Mouse (Mus musculus) left cerebral cortex, adult 9 months (tissue): Measurements from ENCODE around the gene Otoa.
A peak's percentile ranks its signal among the peaks of the same experiment; 100 is the strongest.

ENCODE experiments used
- DNase-seq, 2 experiments: peaks; one replicate each; pipeline ENCODE4 v3.0.0; 2022; ENCODE audit warnings: low spot score in 2 of 2

Gene Otoa

GRCm38 (mm10) chr7:121081350-121081749 is at the start of gene Otoa:
Otoa (plus strand) TSS chr7:121081650.
- no peak for DNase-seq

DNA sequence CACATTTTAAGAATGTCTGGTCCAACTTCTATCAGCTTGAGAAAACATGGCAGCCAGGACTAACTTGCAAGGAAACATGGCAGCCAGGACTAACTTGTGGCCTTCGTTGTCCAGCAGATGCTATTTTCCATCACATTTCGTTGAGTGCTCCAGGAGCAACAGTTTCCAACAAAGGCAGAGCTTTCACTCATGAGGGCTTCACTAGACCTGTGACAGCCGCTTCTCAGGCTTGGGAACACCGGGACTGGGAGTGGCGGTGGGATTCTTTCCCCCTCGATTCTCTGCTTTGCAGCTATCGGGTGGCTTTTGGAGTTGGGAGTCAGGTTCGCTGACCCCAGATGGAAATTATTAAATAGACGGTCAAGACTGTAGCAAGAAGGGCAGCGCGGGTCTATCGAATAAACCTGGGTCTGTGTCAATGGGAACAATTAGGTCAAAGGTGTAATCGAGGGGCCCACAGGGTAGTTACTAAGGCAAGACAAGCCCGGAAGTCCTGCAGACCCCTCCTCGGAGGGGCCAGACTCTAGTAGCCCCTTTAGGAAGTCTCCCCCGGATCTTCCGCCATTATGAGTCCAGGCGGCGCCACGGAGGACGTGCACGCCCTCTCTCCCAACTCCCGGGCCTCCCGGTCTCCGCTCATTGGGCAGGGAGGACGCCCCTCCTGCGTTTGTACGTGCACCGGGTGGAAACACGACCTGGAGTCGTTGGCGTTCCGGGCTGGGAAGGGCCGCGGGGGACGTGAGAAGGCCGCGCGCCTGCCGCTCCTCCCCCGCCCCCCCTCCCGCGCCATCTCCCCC is 47.4 kb upstream of the Otoa start, which contains the start of gene Mettl9:
Gene Mettl9, plus strand, starts transcription at position 590 of the 797 bp plus-strand sequence.
- DNase-seq, result peak; percentile 71 to 93

DNA sequence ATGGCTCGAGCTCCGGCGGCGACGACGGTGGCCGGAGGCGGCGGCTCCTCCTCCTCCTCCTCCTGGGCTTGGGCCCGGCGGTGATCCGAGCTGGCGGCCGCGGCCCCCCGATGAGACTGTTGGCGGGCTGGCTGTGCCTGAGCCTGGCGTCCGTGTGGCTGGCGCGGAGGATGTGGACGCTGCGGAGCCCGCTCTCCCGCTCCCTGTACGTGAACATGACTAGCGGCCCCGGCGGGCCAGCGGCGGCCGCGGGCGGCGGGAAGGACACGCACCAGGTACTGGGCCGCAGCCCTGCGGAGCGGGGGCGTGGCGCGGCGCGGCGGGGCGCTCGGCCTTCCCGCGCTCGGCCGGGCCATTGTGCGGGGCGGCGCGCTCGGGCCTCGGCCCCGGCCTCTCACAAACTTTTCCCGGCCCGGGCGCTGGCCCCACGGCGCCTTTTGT is 46.7 kb upstream of the Otoa start:
- DNase-seq, result peak in 1 of 2 experiments; percentile 8

GRCm38 (mm10) chr7:121035161-121035721 is 46.2 kb upstream of the Otoa start:
- peak in 1 of 2 experiments; percentile 27 for DNase-seq

- no peak for DNase-seq
Observed at GRCm38 (mm10) chr7:121040595-121040994, 40.9 kb upstream of the Otoa start.

GRCm38 (mm10) chr7:121041989-121042388 is 39.5 kb upstream of the Otoa start:
- no peak for DNase-seq

DNA sequence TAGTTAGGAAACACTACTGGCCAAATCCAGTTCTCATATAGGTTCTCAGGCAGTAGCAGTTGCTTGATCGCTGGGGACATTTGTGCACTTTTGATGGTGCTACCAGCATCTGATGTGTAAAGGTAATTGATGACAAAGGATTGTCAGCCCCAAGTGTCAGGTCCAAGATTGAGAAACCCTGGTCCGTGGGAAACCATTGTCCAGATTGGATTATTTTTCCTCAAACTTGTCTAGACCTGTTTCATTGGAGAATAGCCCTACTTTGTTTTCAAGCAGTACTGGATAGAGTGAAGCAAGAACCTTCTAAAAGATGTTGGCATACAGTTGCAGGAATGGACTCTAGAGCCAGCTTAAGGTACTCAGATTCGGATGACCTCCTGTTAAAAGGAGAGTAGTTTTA is 38.4 kb upstream of the Otoa start:
- no peak for DNase-seq

DNA sequence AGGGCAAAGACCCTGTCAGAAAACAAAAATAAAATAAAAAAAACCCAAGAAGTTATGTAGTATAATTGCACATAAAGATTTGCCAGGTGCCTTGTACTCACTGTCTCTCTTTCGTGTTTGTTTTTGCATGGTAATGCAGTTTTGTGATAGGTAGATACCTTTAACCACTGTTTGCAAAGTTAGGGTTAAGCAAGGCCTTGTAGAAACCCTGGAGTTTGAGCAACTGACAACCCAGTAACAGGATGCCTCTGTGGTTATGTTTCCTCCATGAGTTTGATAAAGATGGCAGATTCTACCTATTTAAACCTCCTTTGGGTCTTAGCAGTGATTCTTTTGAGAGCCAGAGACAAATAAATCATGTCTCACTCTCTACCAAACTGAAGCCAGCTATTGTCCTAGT is 37.9 kb upstream of the Otoa start:
- DNase-seq, result no peak

- no peak for DNase-seq
Observed at GRCm38 (mm10) chr7:121044251-121044650, 37.2 kb upstream of the Otoa start.

- no peak for DNase-seq
Observed at GRCm38 (mm10) chr7:121045671-121046453, 35.6 kb upstream of the Otoa start.

GRCm38 (mm10) chr7:121047624-121048023 is 33.8 kb upstream of the Otoa start:
- DNase-seq, result no peak

DNA sequence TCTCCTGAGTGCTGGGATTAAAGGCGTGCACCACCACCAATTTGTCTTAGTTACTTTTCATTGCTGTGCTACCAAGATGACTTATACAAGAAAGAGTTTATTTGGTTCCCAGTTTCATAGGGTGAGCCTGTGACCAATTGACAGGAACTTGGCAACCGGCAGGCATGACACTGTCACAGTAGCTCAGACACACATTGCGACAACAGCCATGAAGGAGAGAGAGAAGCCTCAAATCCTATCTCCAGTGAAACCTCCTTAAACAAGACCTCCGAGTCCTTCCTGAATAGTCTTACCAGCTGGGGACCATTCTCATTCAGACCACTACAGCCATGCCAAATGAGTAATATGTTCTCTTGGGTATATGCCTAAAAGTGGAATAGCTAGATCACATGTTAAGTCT is 28.4 kb upstream of the Otoa start:
- no peak for DNase-seq

GRCm38 (mm10) chr7:121059477-121060218 is 21.8 kb upstream of the Otoa start:
- DNase-seq, result no peak

DNA sequence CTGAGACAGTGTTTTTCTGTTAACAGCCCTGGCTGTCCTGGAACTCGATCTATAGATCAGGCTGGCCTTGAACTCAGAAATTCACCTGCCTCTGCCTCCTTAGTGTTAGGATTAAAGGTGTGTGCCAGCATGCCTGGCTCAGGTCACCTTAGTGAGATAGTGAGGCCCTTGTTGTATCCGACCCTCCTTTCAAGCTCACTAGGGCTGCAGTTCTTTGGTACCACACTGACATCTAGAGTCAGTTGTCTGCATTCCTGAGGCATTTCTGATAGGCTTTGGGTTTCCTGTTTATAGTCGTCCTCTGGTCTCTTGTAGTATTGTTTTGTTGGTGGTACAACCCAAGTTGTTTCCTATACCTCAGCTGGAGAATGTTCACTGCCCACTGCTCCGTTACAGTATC is 17.1 kb upstream of the Otoa start:
- peak in 1 of 2 experiments; percentile 20 for DNase-seq

- DNase-seq, result no peak
Observed at GRCm38 (mm10) chr7:121071276-121071675, 10.2 kb upstream of the Otoa start.

DNA sequence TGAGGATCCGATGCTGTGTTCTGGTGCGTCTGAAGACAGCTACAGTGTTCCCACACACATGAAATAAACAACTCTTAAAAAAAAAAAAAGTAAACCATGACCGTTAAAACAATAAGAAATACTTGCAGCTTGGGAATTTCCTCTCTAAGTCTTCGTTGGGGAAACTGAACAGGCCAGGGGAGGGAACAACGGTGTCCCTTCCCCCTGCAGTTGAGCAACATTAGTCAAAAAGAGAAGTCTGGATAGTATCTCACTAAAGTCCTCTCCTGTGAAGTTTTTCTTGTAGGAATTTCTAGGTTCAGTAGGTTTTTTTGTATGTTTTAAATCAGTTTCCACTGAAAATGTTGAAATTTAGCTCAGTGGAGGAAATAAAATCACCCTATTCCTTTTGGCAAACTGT is 8.9 kb upstream of the Otoa start:
- no peak for DNase-seq

- no peak for DNase-seq
Observed at GRCm38 (mm10) chr7:121074281-121074680, 7.2 kb upstream of the Otoa start, which contains the start of gene Igsf6. Igsf6 (minus strand) TSS chr7:121074572.

GRCm38 (mm10) chr7:121074801-121075400 is 6.5 kb upstream of the Otoa start:
- no peak for DNase-seq

- no peak for DNase-seq
Observed at GRCm38 (mm10) chr7:121075416-121075815, 6.0 kb upstream of the Otoa start.

- no peak for DNase-seq
Observed at GRCm38 (mm10) chr7:121077311-121077710, 4.1 kb upstream of the Otoa start.

GRCm38 (mm10) chr7:121077829-121078228 is 3.6 kb upstream of the Otoa start:
- DNase-seq, result peak; percentile 32 to 87
